Mouse (Mus musculus): Measurements from ENCODE around the gene Pacsin2. TPM values are rescaled to one million over a fixed set of nuclear protein-coding genes. Genes with fewer than 3 reads are reported as not detected.
A peak's percentile ranks its signal among the peaks of the same experiment; 100 is the strongest.

Pacsin2 gene
- polyA plus RNA-seq, 1 experiment from 2014 or later: 61.3 TPM

GRCm38 (mm10) chr15:83348747-83349146 is 115.7 kb downstream of the Pacsin2 start:
- H3K27ac ChIP-seq: no peak overlapping the region
- TF ChIP-seq CTCF (IDR thresholded peaks at IDR 0.05; ENCODE audit: low read depth): no peak
- DNase-seq (ENCODE audit: low spot score) (no peak), ATAC-seq (replicated peaks; ENCODE audit: low FRiP score, low read depth) (no peak)
- H3K4me1 ChIP-seq (replicated peaks; ENCODE audit: insufficient read depth, low read length): peaks cover 8% of the 10 kb centered on the region; the same call in 1 of the 2 replicates
- H3K4me3 ChIP-seq (replicated peaks; ENCODE audit: low read depth, low read length): 0 out of 2 replicates have a peak overlapping the region, but pooled peaks have one; percentile 92
- H3K4me2 ChIP-seq (ENCODE audit: low read length): peak overlapping the region; percentile 95
- H3K9ac ChIP-seq (ENCODE audit: low read depth, low read length): 0 out of 2 replicates have a peak overlapping the region, but pooled peaks have one; percentile 82
- H3K36me3 ChIP-seq (ENCODE audit: insufficient read depth, low read length): no peaks in the 10 kb centered on the region
- H3K9me3 ChIP-seq (replicated peaks; ENCODE audit: low read length): no peaks in the 10 kb centered on the region
- 34% methylated on average over 4 of the region's 4 CpGs for WGBS
- H3K27me3 ChIP-seq (ENCODE audit: insufficient read depth, low read length): no peaks in the 10 kb centered on the region

- no peaks in the 10 kb centered on the region for H3K27me3 ChIP-seq (ENCODE audit: insufficient read depth, low read length)
- H3K4me2 ChIP-seq (ENCODE audit: low read length): no peak overlapping the region
- H3K4me3 ChIP-seq (replicated peaks; ENCODE audit: low read depth, low read length): no peak overlapping the region
- ATAC-seq (replicated peaks; ENCODE audit: low FRiP score, low read depth) (no peak), DNase-seq (ENCODE audit: low spot score) (no peak)
- no peak for TF ChIP-seq CTCF (IDR thresholded peaks at IDR 0.05; ENCODE audit: low read depth)
- peaks cover 10% of the 10 kb centered on the region; the same call in 1 of the 2 replicates for H3K36me3 ChIP-seq (ENCODE audit: insufficient read depth, low read length)
- peaks cover 8% of the 10 kb centered on the region; the same call in 1 of the 2 replicates for H3K4me1 ChIP-seq (replicated peaks; ENCODE audit: insufficient read depth, low read length)
- H3K9ac ChIP-seq (ENCODE audit: low read depth, low read length): no peak overlapping the region
- no peaks in the 10 kb centered on the region for H3K9me3 ChIP-seq (replicated peaks; ENCODE audit: low read length)
- WGBS: 90% methylated on average over 15 of the region's 15 CpGs
- H3K27ac ChIP-seq: no peak overlapping the region
Observed at GRCm38 (mm10) chr15:83345898-83346529, 118.4 kb downstream of the Pacsin2 start.

GRCm38 (mm10) chr15:83344956-83345355 is 119.5 kb downstream of the Pacsin2 start:
- no peak for TF ChIP-seq CTCF (IDR thresholded peaks at IDR 0.05; ENCODE audit: low read depth)
- WGBS: 72% methylated on average over 7 of the region's 7 CpGs
- Histone ChIP-seq H3K36me3 (ENCODE audit: insufficient read depth, low read length) (peaks cover 14% of the 10 kb centered on the region; the same call in 1 of the 2 replicates), H3K4me2 (ENCODE audit: low read length) (no peak overlapping the region), H3K4me3 (replicated peaks; ENCODE audit: low read depth, low read length) (no peak overlapping the region), H3K9ac (ENCODE audit: low read depth, low read length) (no peak overlapping the region), H3K4me1 (replicated peaks; ENCODE audit: insufficient read depth, low read length) (0 out of 2 replicates have a peak, but pooled peaks cover 5% of the 10 kb centered on the region), H3K27ac (0 out of 2 replicates have a peak overlapping the region, but pooled peaks have one; percentile 2), H3K9me3 (replicated peaks; ENCODE audit: low read length) (no peaks in the 10 kb centered on the region), H3K27me3 (ENCODE audit: insufficient read depth, low read length) (no peaks in the 10 kb centered on the region)
- DNase-seq (ENCODE audit: low spot score) (no peak), ATAC-seq (replicated peaks; ENCODE audit: low FRiP score, low read depth) (peak; percentile 45; the same call in 1 of the 2 replicates)

- Histone ChIP-seq H3K4me3 (replicated peaks; ENCODE audit: low read depth, low read length) (no peak overlapping the region), H3K4me1 (replicated peaks; ENCODE audit: insufficient read depth, low read length) (0 out of 2 replicates have a peak, but pooled peaks cover 3% of the 10 kb centered on the region), H3K27me3 (ENCODE audit: insufficient read depth, low read length) (no peaks in the 10 kb centered on the region), H3K9ac (ENCODE audit: low read depth, low read length) (no peak overlapping the region), H3K4me2 (ENCODE audit: low read length) (no peak overlapping the region), H3K9me3 (replicated peaks; ENCODE audit: low read length) (no peaks in the 10 kb centered on the region), H3K27ac (no peak overlapping the region; the same call in 1 of the 2 replicates), H3K36me3 (ENCODE audit: insufficient read depth, low read length) (peaks cover 14% of the 10 kb centered on the region; the same call in 1 of the 2 replicates)
- ATAC-seq (replicated peaks; ENCODE audit: low FRiP score, low read depth) (no peak), DNase-seq (ENCODE audit: low spot score) (no peak)
- TF ChIP-seq CTCF (IDR thresholded peaks at IDR 0.05; ENCODE audit: low read depth): no peak
- WGBS: 27% methylated on average over 7 of the region's 7 CpGs
Observed at GRCm38 (mm10) chr15:83344157-83344556, 120.2 kb downstream of the Pacsin2 start.

- DNase-seq (ENCODE audit: low spot score) (no peak), ATAC-seq (replicated peaks; ENCODE audit: low FRiP score, low read depth) (peak; percentile 33; the same call in 1 of the 2 replicates)
- H3K4me1 ChIP-seq (replicated peaks; ENCODE audit: insufficient read depth, low read length): no peaks in the 10 kb centered on the region
- H3K9ac ChIP-seq (ENCODE audit: low read depth, low read length): no peak overlapping the region
- H3K4me2 ChIP-seq (ENCODE audit: low read length): no peak overlapping the region
- TF ChIP-seq CTCF (IDR thresholded peaks at IDR 0.05; ENCODE audit: low read depth): no peak
- peaks cover 22% of the 10 kb centered on the region; the same call in 1 of the 2 replicates for H3K36me3 ChIP-seq (ENCODE audit: insufficient read depth, low read length)
- H3K9me3 ChIP-seq (replicated peaks; ENCODE audit: low read length): no peaks in the 10 kb centered on the region
- H3K27ac ChIP-seq: no peak overlapping the region
- H3K4me3 ChIP-seq (replicated peaks; ENCODE audit: low read depth, low read length): no peak overlapping the region
- WGBS: 77% methylated on average over 6 of the region's 6 CpGs
- H3K27me3 ChIP-seq (ENCODE audit: insufficient read depth, low read length): no peaks in the 10 kb centered on the region
Observed at GRCm38 (mm10) chr15:83338908-83339307, 125.5 kb downstream of the Pacsin2 start.

- no peak overlapping the region; the same call in 1 of the 2 replicates for H3K27ac ChIP-seq
- H3K36me3 ChIP-seq (ENCODE audit: insufficient read depth, low read length): peaks cover 27% of the 10 kb centered on the region; the same call in 1 of the 2 replicates
- DNase-seq (ENCODE audit: low spot score): no peak
Observed at GRCm38 (mm10) chr15:83337903-83338870, 126.2 kb downstream of the Pacsin2 start.

More at GRCm38 (mm10) chr15:83337903-83338870, 126.2 kb downstream of the Pacsin2 start:
- no peak overlapping the region for H3K9ac ChIP-seq (ENCODE audit: low read depth, low read length)
- no peaks in the 10 kb centered on the region for H3K9me3 ChIP-seq (replicated peaks; ENCODE audit: low read length)
- H3K4me3 ChIP-seq (replicated peaks; ENCODE audit: low read depth, low read length): no peak overlapping the region
- H3K27me3 ChIP-seq (ENCODE audit: insufficient read depth, low read length): no peaks in the 10 kb centered on the region
- peak; percentile 84 for ATAC-seq (replicated peaks; ENCODE audit: low FRiP score, low read depth)
- 75% methylated on average over 8 of the region's 8 CpGs for WGBS
- H3K4me1 ChIP-seq (replicated peaks; ENCODE audit: insufficient read depth, low read length): no peaks in the 10 kb centered on the region
- no peak overlapping the region for H3K4me2 ChIP-seq (ENCODE audit: low read length)
- TF ChIP-seq CTCF (IDR thresholded peaks at IDR 0.05; ENCODE audit: low read depth): no peak

All from kidney, postnatal 0 days (tissue).